Mouse (Mus musculus): ENCODE measurements at regions not wholly inside any gene's neighbourhood (a gene's known extent, or its start where the extent isn't known, plus 50 kb on each side); places are given as distances from the start of the nearest gene placed in this dataset.

DNA sequence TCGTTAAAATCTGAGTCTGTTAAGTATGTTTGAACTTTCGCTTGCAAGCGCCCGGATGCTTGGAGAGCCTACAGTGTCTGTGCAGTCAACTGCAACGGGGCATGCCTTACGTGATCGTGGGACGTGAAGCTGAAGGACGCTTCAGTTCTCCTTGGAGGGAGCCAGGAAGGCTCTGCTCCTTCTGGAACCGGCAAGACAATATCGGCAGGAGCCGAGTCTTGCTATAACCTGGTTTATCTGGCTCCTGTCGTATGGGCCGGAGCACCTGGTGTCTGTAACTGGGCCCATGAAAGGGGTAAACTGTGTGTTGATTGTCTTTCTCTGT lies 95.5 kb upstream of the Fbxo11 start:
- Histone ChIP-seq H3K27ac (replicated peaks; ENCODE audit: low read depth, low read length) (no peak overlapping the region), H3K4me3 (ENCODE audit: insufficient read depth, low read depth, low read length) (no peak overlapping the region), H3K4me1 (ENCODE audit: control insufficient read depth, insufficient read depth, insufficient read length, low read length) (no peaks in the 10 kb centered on the region)

- no peaks in the 10 kb centered on the region for H3K4me1 ChIP-seq (ENCODE audit: control insufficient read depth, insufficient read depth, insufficient read length, low read length)
- no peak overlapping the region for H3K27ac ChIP-seq (replicated peaks; ENCODE audit: low read depth, low read length)
- H3K4me3 ChIP-seq (ENCODE audit: insufficient read depth, low read depth, low read length): no peak overlapping the region
These were observed 96.7 kb upstream of the Fbxo11 start for GRCm38 (mm10) chr17:88161766-88162165.

GRCm38 (mm10) chr17:88164805-88165204 lies 99.7 kb upstream of the Fbxo11 start:
- H3K4me3 ChIP-seq (ENCODE audit: insufficient read depth, low read depth, low read length): no peak overlapping the region
- H3K4me1 ChIP-seq (ENCODE audit: control insufficient read depth, insufficient read depth, insufficient read length, low read length): no peaks in the 10 kb centered on the region; the same call in none of the 2 replicates
- no peak overlapping the region for H3K27ac ChIP-seq (replicated peaks; ENCODE audit: low read depth, low read length)

DNA sequence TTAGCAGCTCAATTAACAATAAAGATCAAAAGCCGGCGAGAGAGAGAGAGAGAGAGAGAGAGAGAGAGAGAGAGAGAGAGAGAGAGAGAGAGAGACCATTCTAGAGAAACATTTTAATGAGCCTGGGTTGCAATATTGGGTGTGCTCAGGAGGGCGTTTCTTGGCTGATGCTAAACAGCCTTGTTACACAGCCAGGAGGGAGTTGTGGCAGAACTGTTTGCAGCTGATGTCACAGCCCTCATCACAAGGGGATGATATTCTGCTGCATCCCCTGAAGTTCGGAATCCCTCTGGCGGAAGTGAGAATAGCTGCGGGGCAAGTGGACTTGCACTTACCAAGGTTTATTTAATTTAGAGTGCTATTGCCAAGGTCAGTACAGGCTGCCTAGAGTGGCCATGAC lies 100.7 kb upstream of the Fbxo11 start:
- Histone ChIP-seq H3K27ac (replicated peaks; ENCODE audit: low read depth, low read length) (no peak overlapping the region), H3K4me1 (ENCODE audit: control insufficient read depth, insufficient read depth, insufficient read length, low read length) (no peaks in the 10 kb centered on the region; the same call in none of the 2 replicates), H3K4me3 (ENCODE audit: insufficient read depth, low read depth, low read length) (no peak overlapping the region)

GRCm38 (mm10) chr17:88168262-88169096 lies 103.4 kb upstream of the Fbxo11 start:
- Histone ChIP-seq H3K4me1 (ENCODE audit: control insufficient read depth, insufficient read depth, insufficient read length, low read length) (no peaks in the 10 kb centered on the region; the same call in none of the 2 replicates), H3K4me3 (ENCODE audit: insufficient read depth, low read depth, low read length) (no peak overlapping the region), H3K27ac (replicated peaks; ENCODE audit: low read depth, low read length) (no peak overlapping the region)

- Histone ChIP-seq H3K4me1 (ENCODE audit: control insufficient read depth, insufficient read depth, insufficient read length, low read length) (no peaks in the 10 kb centered on the region; the same call in none of the 2 replicates), H3K27ac (replicated peaks; ENCODE audit: low read depth, low read length) (no peak overlapping the region)
These were observed 106.5 kb upstream of the Fbxo11 start for GRCm38 (mm10) chr17:88171606-88172005.

GRCm38 (mm10) chr17:88173354-88174032 lies 108.4 kb upstream of the Fbxo11 start:
- H3K4me3 ChIP-seq (ENCODE audit: insufficient read depth, low read depth, low read length): no peak overlapping the region
- H3K27ac ChIP-seq (replicated peaks; ENCODE audit: low read depth, low read length): no peak overlapping the region
- H3K4me1 ChIP-seq (ENCODE audit: control insufficient read depth, insufficient read depth, insufficient read length, low read length): no peaks in the 10 kb centered on the region; the same call in 1 of the 2 replicates

More at GRCm38 (mm10) chr17:88171606-88172005, 106.5 kb upstream of the Fbxo11 start:
- H3K4me3 ChIP-seq (ENCODE audit: insufficient read depth, low read depth, low read length): no peak overlapping the region

- Histone ChIP-seq H3K27ac (replicated peaks; ENCODE audit: low read depth, low read length) (no peak overlapping the region), H3K4me1 (ENCODE audit: control insufficient read depth, insufficient read depth, insufficient read length, low read length) (no peaks in the 10 kb centered on the region)
These were observed 109.2 kb upstream of the Fbxo11 start for GRCm38 (mm10) chr17:88174242-88174679.

DNA sequence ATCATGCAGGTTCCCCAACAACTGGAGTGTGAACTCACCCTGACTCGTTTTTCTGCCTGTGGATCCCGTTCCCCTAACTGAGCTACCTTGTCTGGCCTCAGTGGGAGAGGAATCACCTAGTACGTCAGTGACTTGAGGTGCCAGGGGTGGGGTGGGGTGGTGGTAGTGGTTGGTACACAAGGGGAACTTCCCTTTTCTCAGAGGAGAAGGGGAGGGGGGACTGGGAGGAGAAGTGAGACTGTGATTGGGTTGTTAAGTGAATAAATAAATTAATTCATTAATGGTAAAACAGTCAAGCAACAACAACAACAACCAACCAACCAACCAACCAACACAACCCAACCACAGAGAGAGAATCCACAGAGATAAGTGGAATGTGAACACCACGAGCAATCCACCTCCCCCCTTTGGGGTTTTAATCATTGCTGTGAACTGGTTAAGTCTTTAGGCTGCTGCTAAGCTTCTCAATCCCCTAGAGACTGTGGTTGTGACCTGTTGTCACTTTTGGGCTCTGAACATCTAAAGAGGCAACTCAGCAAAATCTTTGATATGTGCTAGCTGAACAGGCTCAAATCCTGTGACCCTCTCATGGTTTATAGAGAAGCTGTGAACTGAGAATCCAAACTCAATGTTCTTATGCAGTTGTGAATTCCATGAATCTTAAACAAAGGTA lies 111.0 kb upstream of the Fbxo11 start:
- Histone ChIP-seq H3K4me3 (ENCODE audit: insufficient read depth, low read depth, low read length) (no peak overlapping the region), H3K4me1 (ENCODE audit: control insufficient read depth, insufficient read depth, insufficient read length, low read length) (no peaks in the 10 kb centered on the region)

More at GRCm38 (mm10) chr17:88174242-88174679, 109.2 kb upstream of the Fbxo11 start:
- H3K4me3 ChIP-seq (ENCODE audit: insufficient read depth, low read depth, low read length): no peak overlapping the region

GRCm38 (mm10) chr17:88190735-88191134 lies 125.6 kb upstream of the Fbxo11 start:
- Histone ChIP-seq H3K4me3 (ENCODE audit: insufficient read depth, low read depth, low read length) (no peak overlapping the region), H3K4me1 (ENCODE audit: control insufficient read depth, insufficient read depth, insufficient read length, low read length) (peaks cover 2% of the 10 kb centered on the region; the same call in 1 of the 2 replicates), H3K27ac (replicated peaks; ENCODE audit: low read depth, low read length) (no peak overlapping the region)

More for the DNA sequence above, 111.0 kb upstream of the Fbxo11 start:
- H3K27ac ChIP-seq (replicated peaks; ENCODE audit: low read depth, low read length): no peak overlapping the region

- no peak overlapping the region for H3K27ac ChIP-seq (replicated peaks; ENCODE audit: low read depth, low read length)
- peaks cover 5% of the 10 kb centered on the region; the same call in 1 of the 2 replicates for H3K4me1 ChIP-seq (ENCODE audit: control insufficient read depth, insufficient read depth, insufficient read length, low read length)
- no peak overlapping the region for H3K4me3 ChIP-seq (ENCODE audit: insufficient read depth, low read depth, low read length)
These were observed 126.4 kb upstream of the Fbxo11 start for GRCm38 (mm10) chr17:88191444-88191843.

GRCm38 (mm10) chr17:88191930-88192807 lies 127.1 kb upstream of the Fbxo11 start:
- no peak overlapping the region for H3K4me3 ChIP-seq (ENCODE audit: insufficient read depth, low read depth, low read length)

DNA sequence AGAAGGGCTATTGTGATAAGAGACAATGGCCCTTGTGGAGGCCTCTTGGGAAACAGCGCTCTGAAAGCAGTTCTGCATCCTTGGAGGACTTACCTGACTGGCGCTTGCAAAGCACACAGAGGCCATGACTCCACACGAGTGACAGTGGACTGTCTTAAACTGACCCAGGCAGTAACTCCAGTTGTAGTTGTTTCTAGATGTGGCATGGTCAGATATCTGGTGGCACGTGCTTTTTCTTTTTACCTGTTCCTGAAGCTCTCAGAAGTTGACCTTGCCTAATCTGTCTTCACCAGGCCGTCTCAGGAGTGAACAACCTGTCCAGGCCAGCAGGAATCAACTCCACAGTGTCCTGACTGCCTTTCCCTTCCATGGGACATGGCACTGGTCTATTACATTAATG lies 129.6 kb upstream of the Fbxo11 start:
- H3K4me1 ChIP-seq (ENCODE audit: control insufficient read depth, insufficient read depth, insufficient read length, low read length): peaks cover 5% of the 10 kb centered on the region; the same call in 1 of the 2 replicates
- no peak overlapping the region for H3K4me3 ChIP-seq (ENCODE audit: insufficient read depth, low read depth, low read length)
- no peak overlapping the region for H3K27ac ChIP-seq (replicated peaks; ENCODE audit: low read depth, low read length)

More at GRCm38 (mm10) chr17:88191930-88192807, 127.1 kb upstream of the Fbxo11 start:
- no peak overlapping the region for H3K27ac ChIP-seq (replicated peaks; ENCODE audit: low read depth, low read length)
- peaks cover 5% of the 10 kb centered on the region; the same call in 1 of the 2 replicates for H3K4me1 ChIP-seq (ENCODE audit: control insufficient read depth, insufficient read depth, insufficient read length, low read length)

DNA sequence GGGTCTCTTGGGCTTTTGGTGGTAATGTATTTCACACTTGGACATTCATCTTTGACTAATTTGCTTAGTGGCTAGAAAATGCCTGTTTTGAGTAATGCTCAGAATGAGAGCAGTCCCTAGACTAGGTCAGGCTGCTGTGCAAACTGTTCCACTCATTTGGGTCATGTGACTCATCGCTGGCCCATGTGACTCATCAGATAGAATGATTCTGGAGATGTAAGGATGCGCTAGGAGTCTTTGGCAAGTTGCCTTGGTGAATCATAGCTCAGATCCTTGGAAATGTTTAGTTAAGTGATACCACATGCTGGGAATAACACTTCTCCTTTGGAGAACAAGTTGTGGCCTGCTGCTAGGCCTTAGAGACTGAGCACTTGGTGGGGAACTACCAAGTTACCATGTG lies 130.2 kb upstream of the Fbxo11 start:
- Histone ChIP-seq H3K4me3 (ENCODE audit: insufficient read depth, low read depth, low read length) (no peak overlapping the region), H3K27ac (replicated peaks; ENCODE audit: low read depth, low read length) (no peak overlapping the region), H3K4me1 (ENCODE audit: control insufficient read depth, insufficient read depth, insufficient read length, low read length) (peaks cover 5% of the 10 kb centered on the region; the same call in 1 of the 2 replicates)
